Mouse (Mus musculus): Measurements from ENCODE around the gene Tmcc1.

Tmcc1 gene

GRCm38 (mm10) chr6:115993463-115994145, 199.7 kb downstream of the Tmcc1 start:
- DNase-seq (ENCODE audit: inconsistent ontology term) = peak; percentile 69

- DNase-seq (ENCODE audit: inconsistent ontology term) = no peak
Measured at GRCm38 (mm10) chr6:115992981-115993380, 200.3 kb downstream of the Tmcc1 start.

DNA sequence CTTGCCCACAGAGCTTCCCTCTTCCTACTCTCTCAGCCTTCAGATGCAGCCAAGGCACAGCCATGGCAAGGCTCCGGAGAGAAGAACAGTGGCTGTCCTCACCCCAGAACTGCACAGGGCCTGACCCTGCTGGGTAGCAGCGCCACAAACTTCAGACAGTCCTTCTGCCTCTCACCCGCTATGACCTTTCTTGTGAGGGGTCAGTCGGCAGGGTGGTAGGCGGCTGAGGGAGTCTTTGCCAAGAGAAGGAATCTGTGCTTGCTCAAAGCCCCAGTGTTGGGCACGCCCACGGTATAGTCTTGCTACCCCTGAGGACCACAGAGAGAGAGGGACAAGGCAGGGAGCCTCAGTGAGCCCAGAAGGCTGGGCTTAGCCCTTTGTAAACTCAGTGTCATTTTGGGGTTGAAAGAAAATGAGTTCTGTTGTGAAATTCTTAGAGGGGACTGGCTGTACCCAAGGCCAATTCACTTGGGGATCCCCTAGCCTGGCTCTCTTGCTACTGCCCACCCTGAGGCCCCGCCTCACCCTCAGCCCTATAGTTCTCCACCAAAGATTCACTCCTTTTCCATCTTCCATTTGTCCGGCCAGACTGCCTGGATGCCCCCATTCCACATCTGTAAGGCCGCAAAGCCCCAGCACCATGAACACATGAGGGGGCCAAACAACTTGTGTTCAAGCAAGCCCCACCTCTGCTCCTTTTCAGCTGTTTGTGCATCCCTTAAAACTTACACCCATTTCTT, 201.2 kb downstream of the Tmcc1 start:
- no peak for DNase-seq (ENCODE audit: inconsistent ontology term)

- DNase-seq (ENCODE audit: inconsistent ontology term) = peak; percentile 96
Measured at GRCm38 (mm10) chr6:115991108-115991880, 202.0 kb downstream of the Tmcc1 start.

GRCm38 (mm10) chr6:115990479-115990878, 202.8 kb downstream of the Tmcc1 start:
- DNase-seq (ENCODE audit: inconsistent ontology term) = no peak

DNA sequence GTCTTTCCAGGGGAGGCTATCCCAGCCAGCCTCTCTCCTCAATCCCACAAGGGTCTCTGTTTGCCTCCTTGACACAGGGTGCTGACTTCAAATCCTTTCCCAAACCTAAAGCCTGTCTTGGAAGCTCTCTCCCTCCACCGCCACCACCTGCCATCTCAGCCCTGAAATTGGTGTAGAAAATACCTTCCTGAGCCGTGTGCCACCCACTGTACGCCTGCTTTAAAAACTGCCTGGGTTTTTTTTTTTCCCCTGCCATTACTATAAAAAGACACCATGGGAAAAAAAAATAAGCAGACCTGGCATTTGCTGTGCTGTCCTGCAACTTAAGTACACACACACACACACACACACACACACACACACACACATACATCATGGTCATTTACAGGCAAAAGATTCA, 203.2 kb downstream of the Tmcc1 start:
- no peak for DNase-seq (ENCODE audit: inconsistent ontology term)

DNA sequence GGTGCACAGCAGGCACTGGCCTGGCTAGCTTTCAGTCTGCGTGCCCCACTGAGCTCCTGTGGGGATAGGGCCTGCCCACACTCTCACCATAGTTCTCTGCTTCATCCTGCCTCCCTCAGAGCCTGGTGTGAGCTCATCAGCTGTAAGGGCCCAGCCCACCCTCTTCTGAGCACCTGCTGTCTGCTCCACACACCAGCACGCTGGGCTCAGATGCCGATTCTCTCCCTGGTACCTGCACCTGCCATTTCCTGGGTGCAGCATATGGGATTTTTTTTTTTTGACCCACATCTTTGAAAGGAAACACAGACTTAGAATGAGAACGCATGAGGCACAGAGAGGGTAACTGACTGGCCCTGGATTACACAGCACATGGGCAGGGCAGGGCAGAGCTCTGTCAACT, 203.7 kb downstream of the Tmcc1 start:
- no peak for DNase-seq (ENCODE audit: inconsistent ontology term)

DNA sequence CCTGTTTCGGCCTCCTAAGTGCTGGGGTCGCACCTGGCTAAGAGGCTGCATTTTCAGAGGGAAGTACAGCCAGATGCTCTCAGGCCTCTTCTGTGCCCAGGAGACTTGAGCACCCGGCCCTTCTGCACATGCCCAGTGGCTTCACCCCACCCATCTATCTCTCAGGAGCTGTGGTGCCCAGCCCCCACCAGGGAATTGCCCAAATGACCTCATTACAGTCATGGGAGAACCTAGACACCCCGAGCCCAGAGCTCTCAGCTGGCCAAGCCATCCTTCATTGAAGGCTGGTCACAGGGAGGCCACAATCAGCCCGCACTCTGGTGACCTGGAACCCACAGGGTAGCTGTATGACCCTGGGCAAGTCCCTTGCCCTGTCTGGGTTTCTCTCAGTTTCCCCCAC, 204.3 kb downstream of the Tmcc1 start:
- DNase-seq (ENCODE audit: inconsistent ontology term) = peak; percentile 65

DNA sequence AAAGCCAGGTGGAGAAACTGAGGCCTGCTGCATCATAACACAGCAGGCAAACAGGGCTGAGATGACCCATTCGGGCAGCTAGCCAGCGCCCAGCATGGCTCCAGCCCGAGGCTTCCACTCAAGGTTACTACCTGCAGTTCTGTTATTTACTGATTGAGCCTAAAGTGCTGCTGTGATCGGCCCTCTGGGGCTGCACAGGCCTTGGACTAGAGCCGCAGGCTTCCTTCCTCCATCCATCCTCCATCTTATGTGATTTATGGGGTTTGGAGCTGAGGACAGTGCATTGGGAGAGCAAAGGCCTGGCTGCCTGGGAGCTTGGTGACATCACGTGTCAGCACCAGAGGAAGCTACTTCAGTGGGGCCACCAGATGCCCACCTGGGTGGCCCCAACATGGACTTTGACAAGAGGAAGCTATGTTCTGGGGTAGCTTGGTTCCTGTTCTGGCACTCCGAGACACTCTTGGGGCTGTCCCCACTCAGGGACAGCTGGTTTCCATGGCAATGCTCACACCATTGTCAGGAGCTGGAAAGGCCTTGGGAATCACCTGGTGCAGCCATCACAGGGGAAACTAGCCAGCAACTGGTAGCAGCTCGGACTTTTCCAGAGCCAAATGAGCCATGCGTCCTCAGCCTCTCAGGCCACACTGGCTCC, 206.1 kb downstream of the Tmcc1 start:
- DNase-seq (ENCODE audit: inconsistent ontology term) = no peak

DNA sequence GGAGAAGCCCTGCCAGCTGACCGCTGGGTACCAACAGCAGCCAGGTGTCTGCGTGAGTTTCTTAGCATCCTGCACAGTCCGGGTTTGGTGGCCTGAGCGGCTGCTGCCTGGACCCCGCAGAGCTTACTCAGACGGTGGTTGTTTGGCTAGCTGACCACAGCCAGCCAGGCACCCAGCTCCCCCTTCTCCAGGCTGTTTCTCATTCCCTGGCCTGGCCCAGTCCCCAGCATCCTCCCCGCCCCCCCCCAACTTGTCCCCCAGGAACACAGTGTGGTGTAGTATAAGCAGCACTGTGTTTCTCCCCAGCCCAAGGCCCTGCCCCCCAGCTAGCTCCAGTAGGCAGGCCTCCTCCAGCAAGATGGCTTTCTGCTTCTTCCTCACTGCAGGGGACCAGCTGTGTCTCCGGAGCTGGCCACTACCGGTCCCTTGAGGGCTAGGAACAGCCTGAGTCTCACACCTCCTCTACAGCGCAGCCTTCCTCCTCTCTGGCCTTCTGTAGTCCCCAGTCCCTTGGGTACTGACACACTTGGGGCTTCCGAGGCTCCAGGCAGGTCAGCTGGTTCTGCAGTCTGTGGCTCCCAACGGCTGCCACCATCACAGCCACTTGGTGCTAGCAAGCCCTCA, 206.7 kb downstream of the Tmcc1 start:
- no peak for DNase-seq (ENCODE audit: inconsistent ontology term)

DNA sequence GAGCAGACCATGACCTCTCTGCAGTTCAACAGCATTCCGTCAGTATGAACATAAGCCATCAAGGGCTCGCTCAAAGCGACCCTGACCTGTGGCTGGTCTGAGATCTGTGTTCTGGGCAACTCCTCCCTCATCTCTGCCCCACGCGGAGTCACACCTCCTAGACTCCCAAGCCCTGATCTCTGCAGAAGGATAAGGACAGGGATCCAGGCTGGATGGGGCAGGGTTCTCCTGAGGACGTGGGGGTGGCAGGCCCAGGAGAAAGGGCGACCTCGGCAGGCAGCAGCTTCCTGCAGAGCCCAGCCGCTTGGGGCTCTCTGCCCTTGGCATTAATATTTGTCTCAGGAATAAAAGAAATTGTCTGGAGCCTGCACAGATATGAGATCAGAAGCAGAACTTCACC, 207.7 kb downstream of the Tmcc1 start:
- DNase-seq (ENCODE audit: inconsistent ontology term) = no peak

DNA sequence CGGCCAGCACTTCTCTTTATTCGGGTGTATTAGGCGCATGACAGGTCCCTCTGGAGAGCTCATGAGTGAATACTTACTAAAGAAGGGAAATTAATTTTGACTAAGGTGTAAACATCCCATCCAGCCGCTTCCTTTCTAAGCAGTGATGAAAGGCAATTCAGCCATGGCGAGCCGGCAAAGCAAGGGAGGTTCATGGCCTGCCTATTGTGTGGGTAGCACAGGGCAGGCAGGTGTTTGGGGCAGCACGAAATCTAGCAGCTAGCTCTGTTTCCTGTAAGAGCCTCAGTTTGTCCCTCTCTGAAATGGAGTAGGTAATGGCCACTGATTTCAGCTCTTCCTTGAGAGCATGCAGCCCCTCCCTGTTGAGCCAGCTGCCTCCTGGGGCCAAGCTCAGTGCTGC, 208.7 kb downstream of the Tmcc1 start:
- DNase-seq (ENCODE audit: inconsistent ontology term) = no peak

GRCm38 (mm10) chr6:115983306-115984038, 209.8 kb downstream of the Tmcc1 start:
- no peak for DNase-seq (ENCODE audit: inconsistent ontology term)

DNA sequence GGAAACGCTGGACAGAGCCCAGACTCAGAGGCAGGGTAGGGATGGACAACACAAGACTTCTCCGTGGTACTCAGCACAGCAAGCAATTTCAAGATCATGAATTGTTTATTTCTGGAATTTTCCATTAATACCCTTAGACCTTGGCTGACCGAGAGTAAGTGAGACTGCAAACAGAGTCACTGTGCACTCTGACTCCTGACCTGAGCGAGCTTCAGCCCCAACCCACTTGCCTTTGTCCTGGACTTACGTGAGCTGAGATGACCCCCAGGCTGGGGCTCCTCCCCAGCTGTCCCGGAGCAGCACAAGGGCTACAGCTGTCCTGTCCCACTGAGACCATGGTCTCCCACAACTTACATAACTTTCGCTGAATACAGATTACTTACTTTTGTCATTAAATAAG, 210.4 kb downstream of the Tmcc1 start:
- no peak for DNase-seq (ENCODE audit: inconsistent ontology term)

GRCm38 (mm10) chr6:115978596-115978995, 214.7 kb downstream of the Tmcc1 start:
- no peak for DNase-seq (ENCODE audit: inconsistent ontology term)

DNA sequence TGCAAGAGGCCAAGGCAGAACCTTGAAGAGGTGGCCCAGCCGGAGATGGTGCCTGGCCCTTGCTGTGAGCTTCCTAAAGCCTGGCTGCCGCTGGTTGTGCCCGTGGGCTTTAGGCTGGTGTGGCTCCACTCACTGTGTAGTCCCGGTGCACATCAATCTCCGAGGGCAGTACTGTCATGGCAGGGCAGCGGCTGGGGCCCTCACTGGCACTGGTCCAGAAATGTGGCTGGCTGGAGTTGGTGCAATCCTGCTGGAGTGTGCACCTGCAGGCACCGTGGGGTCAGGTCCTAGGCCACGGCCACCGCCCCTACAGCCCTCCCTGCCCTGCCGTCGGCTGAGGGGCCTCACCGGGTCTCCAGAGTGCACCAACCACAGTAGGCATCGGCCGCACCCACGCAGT, 215.5 kb downstream of the Tmcc1 start:
- DNase-seq (ENCODE audit: inconsistent ontology term) = no peak

DNA sequence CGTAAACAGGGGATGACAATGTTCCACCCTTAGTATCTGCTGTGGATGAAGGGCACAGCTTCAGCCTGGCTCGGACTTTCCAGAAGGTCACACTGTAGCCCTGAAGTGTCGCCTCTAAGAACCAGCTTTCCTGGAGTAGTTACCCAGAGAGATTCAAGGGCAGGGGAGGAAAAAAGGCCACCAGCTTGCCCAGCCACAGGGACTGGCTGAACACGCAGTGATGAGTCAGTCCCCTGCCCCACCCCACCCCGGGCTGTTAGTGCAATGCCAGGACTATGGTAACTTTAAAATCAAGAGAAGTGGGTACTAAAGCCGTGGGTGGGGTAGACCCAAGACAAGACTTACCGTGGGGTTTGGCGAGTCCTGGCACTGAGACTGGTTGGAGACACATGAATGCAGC, 217.7 kb downstream of the Tmcc1 start:
- peak; percentile 40 for DNase-seq (ENCODE audit: inconsistent ontology term)

- DNase-seq (ENCODE audit: inconsistent ontology term) = peak; percentile 89
Measured at GRCm38 (mm10) chr6:115973881-115974662, 219.2 kb downstream of the Tmcc1 start.

DNA sequence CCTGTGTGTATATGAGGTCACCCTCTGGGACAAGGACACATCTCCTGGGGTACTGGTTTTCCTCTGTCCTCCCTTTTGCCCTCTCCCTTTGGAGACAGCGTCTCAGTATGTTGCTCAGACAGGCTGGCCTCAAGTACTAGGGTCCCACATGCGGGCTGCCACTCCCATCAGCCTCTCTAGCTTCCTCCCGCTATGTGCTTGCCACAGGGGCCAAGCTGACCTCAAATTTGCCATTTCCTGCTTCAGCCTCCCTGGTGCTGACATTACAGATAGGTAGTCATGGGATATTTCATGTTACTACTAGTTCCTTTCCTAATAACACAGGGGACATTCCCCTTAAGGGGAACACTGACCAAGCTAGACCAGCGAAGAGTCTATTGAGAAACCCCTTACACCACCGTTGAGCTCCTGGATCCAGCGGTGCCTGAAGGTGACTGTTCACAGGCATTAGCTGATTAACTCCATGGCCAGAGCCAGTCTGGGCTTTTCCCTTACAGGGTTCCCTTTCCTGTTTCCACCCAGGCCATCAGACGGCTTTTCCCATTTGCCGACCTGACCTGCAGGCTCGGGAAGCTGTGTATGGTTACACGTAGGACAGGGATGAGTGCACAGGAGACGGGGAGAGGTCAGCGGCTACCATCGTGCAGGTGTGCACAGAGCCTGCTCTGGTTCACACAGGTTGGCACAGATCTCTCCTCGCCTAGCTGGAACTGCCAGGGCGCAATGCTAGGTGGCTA, 220.0 kb downstream of the Tmcc1 start:
- no peak for DNase-seq (ENCODE audit: inconsistent ontology term)
